Mouse (Mus musculus): ENCODE measurements around the gene Ldlrap1. TPM values are rescaled to one million over a fixed set of nuclear protein-coding genes. Genes with fewer than 3 reads are reported as not detected.

Ldlrap1 gene
- polyA plus RNA-seq, 1 experiment from 2014 or later = 16.5 TPM

DNA sequence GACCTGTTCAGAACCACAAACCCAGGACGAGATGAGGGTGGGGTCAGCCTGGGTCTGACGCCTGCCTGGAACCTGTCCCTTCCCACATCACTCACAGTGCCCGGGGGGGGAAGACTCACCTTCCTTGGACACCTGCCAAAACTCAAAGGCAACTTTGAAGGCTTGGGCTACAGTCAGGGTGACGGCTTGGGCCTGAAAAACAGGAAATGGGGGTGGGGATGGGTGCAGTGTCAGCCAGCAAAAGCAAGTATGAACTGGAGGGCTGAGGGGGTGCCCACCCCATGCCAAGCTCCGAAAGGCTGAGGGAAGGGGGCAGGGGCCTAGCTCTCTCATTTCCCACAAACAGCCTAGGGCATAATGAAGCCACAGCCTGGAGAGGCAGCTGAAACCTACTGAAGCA, 17.6 kb downstream of the Ldlrap1 start:
- ATAC-seq (ENCODE audit: insufficient number of reproducible peaks, low FRiP score) = no peak
- H3K27ac ChIP-seq (ENCODE audit: poor library complexity, severe bottlenecking) = no peak overlapping the region

DNA sequence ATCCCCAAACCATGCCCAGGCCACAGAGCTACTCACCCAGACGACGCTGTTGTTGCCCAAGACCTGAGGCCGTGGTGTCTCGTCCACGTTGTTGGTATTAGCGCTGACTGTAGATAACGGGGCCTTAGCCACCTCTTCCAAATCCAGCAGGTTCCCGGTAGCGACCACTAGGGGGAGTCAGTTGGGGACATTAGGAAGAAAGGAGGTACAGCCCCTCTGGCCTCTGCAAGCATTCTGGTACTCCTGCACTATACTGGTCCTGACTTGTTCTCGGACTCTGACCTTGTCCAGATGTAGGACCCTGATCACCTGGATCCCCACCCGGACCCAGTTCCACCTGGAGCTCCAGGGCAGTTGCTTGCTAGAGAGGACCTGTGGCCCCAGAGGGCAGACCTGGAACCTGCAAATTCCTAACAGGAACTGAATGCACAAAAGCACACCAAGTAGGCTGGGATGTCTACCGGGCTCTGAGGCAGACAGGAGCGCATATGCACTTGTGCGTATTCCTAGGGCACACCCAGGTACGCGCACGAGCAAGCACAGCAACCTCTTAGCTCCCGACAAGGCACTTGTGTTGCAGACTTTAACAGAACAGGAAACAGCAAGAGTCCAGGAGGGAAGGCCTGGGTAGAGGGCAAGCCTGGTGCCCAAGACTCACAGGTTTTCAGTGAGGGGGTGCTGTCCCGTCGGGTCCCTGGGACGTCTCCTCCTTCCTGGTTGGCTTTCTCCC, 18.4 kb downstream of the Ldlrap1 start:
- H3K4me2 ChIP-seq = no peak overlapping the region
- WGBS = 65% methylated on average over 21 of the region's 21 CpGs
- peaks cover 50% of the 10 kb centered on the region for H3K36me3 ChIP-seq
- H3K27ac ChIP-seq (ENCODE audit: poor library complexity, severe bottlenecking) = no peak overlapping the region
- peaks cover 41% of the 10 kb centered on the region for H3K4me1 ChIP-seq (replicated peaks)
- ATAC-seq (ENCODE audit: insufficient number of reproducible peaks, low FRiP score) = no peak
- H3K27me3 ChIP-seq (replicated peaks) = no peaks in the 10 kb centered on the region
- H3K9me3 ChIP-seq (replicated peaks) = no peaks in the 10 kb centered on the region
- no peak overlapping the region for H3K4me3 ChIP-seq
- H3K9ac ChIP-seq = no peak overlapping the region

More for the DNA sequence above, 17.6 kb downstream of the Ldlrap1 start:
- peaks cover 47% of the 10 kb centered on the region for H3K4me1 ChIP-seq (replicated peaks)
- H3K9me3 ChIP-seq (replicated peaks) = no peaks in the 10 kb centered on the region
- H3K9ac ChIP-seq = no peak overlapping the region
- no peak overlapping the region for H3K4me2 ChIP-seq
- H3K36me3 ChIP-seq = peaks cover 44% of the 10 kb centered on the region
- no peaks in the 10 kb centered on the region for H3K27me3 ChIP-seq (replicated peaks)
- WGBS = 61% methylated on average over 5 of the region's 5 CpGs
- no peak overlapping the region for H3K4me3 ChIP-seq

DNA sequence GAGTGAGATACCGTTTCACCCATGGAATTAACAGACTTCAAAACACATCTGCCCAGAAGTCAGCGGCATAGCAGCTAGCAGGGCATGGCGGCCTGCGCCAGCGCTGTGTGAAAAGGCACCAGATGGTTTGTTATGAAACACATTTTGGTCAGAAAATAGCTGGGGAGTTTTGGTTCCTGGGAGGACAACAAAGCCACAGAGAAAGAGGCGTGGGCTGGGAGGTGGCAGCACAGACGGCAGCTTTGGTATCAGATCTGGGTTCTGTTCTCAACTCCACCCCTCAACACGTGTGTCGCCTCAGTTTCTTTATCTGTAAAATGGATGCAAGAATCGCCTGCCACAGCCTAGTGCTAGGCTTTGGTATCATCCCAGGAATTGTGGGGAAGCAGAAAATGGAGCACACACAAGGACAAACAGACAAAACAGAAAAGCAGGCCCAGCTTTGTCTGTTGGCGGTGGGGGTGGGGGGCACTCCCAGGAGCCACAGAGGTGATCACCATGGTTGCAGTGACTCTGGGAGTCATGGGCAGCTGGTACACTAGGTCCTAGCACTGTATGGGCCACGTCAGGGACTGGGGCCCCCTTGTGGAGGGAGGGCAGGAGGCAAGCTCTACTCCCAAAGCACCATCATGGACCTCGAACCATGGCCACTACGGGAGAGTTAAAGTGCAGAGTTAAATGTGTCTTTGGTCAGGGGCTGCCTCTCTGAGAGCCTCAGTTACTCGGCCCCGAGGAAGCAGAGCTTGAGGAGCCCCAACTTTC, 21.7 kb downstream of the Ldlrap1 start:
- no peaks in the 10 kb centered on the region for H3K9me3 ChIP-seq (replicated peaks)
- H3K27me3 ChIP-seq (replicated peaks) = no peaks in the 10 kb centered on the region
- no peak for ATAC-seq (ENCODE audit: insufficient number of reproducible peaks, low FRiP score)
- H3K4me1 ChIP-seq (replicated peaks) = peaks cover 36% of the 10 kb centered on the region
- no peak overlapping the region for H3K4me2 ChIP-seq
- peaks cover 58% of the 10 kb centered on the region for H3K36me3 ChIP-seq
- H3K9ac ChIP-seq = no peak overlapping the region
- WGBS = 80% methylated on average over 16 of the region's 16 CpGs
- no peak overlapping the region for H3K4me3 ChIP-seq
- H3K27ac ChIP-seq (ENCODE audit: poor library complexity, severe bottlenecking) = no peak overlapping the region

DNA sequence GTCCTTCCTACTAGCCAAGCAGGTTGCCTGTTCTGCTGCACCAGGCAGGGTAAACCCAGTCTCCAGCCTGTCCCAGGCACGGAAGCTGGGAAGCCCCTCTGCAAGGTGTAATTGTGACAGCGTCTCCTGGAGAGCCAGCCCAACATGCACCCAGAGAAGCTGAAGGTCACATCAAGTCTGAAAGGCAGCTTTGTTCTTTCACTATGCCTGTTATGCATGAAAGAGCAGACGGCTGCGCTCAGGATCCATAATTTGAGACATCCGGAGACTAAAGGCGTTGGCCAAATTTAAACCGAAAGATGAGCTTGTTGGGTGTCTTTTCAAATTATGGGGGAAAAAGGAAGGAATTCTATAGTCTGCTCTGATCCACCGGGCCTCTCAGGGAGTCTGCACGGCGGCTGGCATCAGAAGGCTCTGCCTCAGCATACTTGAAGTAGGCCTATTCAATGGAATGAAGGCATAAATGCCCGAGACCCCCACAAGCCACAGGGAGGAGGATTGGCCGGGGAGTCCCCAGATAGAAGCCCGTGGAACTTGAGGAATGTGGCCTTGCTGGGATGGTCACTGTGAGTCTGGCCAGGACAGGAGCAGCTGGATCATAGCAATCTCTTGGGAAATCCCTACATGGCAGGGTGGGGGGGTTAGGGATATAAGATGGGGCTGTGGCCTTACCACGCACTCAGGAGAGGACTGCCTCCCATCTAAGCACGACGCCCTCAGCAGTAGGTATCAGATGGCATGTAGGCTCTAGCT, 23.8 kb downstream of the Ldlrap1 start:
- H3K27ac ChIP-seq (ENCODE audit: poor library complexity, severe bottlenecking) = no peak overlapping the region
- peaks cover 26% of the 10 kb centered on the region for H3K4me1 ChIP-seq (replicated peaks)
- no peak overlapping the region for H3K9ac ChIP-seq
- H3K36me3 ChIP-seq = peaks cover 51% of the 10 kb centered on the region
- no peak overlapping the region for H3K4me2 ChIP-seq
- no peaks in the 10 kb centered on the region for H3K9me3 ChIP-seq (replicated peaks)
- no peaks in the 10 kb centered on the region for H3K27me3 ChIP-seq (replicated peaks)
- 55% methylated on average over 16 of the region's 16 CpGs for WGBS
- no peak overlapping the region for H3K4me3 ChIP-seq
- no peak for ATAC-seq (ENCODE audit: insufficient number of reproducible peaks, low FRiP score)

DNA sequence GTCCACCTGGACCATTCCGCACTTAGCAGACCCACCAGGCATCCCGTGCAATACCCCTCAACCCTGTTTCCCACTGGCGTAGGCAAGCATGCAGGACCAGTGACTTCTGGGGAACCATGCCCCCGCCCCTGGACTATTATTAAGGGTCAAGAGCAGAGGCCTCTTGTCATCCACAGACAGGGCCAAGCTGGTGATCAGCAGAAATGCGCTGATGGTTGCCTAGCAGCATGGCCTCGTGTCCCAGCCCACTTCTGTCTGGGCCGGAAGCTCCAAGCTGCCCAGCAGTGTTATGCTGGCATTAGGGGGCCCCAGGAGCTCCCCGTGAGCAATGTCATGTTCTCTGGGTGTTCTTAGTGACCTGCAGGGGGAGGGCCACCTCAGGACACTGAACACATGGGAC, 25.9 kb downstream of the Ldlrap1 start:
- H3K27me3 ChIP-seq (replicated peaks) = no peaks in the 10 kb centered on the region
- no peaks in the 10 kb centered on the region for H3K9me3 ChIP-seq (replicated peaks)
- H3K27ac ChIP-seq (ENCODE audit: poor library complexity, severe bottlenecking) = no peak overlapping the region
- no peak overlapping the region for H3K4me2 ChIP-seq
- WGBS = 71% methylated on average over 8 of the region's 8 CpGs
- no peak for ATAC-seq (ENCODE audit: insufficient number of reproducible peaks, low FRiP score)
- H3K4me1 ChIP-seq (replicated peaks) = peaks cover 26% of the 10 kb centered on the region
- peak overlapping the region; percentile 5; the same call in 1 of the 2 replicates for H3K9ac ChIP-seq
- H3K36me3 ChIP-seq = peaks cover 30% of the 10 kb centered on the region
- no peak overlapping the region for H3K4me3 ChIP-seq

DNA sequence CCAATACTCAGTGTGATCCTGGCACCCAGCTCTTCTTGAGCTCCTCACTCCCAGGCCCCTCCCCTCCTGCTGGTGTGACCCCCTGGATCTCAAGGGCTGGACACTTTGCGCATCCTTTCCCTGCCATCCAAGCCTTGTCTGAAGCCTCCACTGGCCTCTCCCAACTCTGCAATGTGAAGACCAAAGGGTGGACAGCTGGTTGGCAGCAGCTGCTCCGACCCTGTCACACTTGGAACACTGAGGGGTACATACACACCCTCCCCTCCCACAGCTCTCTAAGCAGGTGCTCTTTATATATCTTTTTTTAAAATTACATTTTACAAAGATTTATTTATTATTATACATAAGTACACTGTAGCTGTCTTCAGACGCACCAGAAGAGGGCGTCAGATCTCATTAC, 27.6 kb downstream of the Ldlrap1 start:
- Histone ChIP-seq H3K4me1 (replicated peaks) (peaks cover 26% of the 10 kb centered on the region), H3K9ac (no peak overlapping the region), H3K4me3 (no peak overlapping the region), H3K27me3 (replicated peaks) (no peaks in the 10 kb centered on the region), H3K9me3 (replicated peaks) (no peaks in the 10 kb centered on the region), H3K4me2 (no peak overlapping the region), H3K36me3 (peaks cover 13% of the 10 kb centered on the region; the same call in 1 of the 2 replicates), H3K27ac (ENCODE audit: poor library complexity, severe bottlenecking) (no peak overlapping the region)
- no peak for ATAC-seq (ENCODE audit: insufficient number of reproducible peaks, low FRiP score)
- WGBS = 91% methylated on average over 4 of the region's 4 CpGs

DNA sequence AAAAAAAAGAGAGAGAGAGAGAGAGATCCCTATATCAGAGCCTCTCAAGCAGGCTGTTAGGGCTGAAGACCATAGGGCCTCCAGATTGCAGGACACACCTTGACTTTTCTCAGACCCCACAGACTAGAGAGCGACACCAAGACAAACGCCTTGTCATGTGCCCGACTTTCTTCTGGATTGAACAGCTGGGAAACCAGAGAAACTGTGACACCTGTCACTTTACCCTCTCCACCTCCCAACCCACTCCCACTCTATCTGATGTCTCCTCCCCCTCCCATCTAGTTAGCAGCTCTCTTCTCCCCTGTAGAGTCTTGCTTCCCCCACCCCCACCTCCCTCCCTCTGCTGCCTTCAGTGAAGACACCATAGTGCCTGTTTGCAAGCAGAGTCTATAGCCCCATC, 28.3 kb downstream of the Ldlrap1 start:
- ATAC-seq (ENCODE audit: insufficient number of reproducible peaks, low FRiP score) = no peak
- WGBS = 75% methylated on average over 3 of the region's 3 CpGs
- H3K9me3 ChIP-seq (replicated peaks) = no peaks in the 10 kb centered on the region
- H3K27me3 ChIP-seq (replicated peaks) = no peaks in the 10 kb centered on the region
- H3K36me3 ChIP-seq = peaks cover 7% of the 10 kb centered on the region; the same call in 1 of the 2 replicates
- H3K4me3 ChIP-seq = no peak overlapping the region
- no peak overlapping the region for H3K9ac ChIP-seq
- H3K4me1 ChIP-seq (replicated peaks) = peaks cover 31% of the 10 kb centered on the region
- H3K27ac ChIP-seq (ENCODE audit: poor library complexity, severe bottlenecking) = no peak overlapping the region
- H3K4me2 ChIP-seq = no peak overlapping the region

DNA sequence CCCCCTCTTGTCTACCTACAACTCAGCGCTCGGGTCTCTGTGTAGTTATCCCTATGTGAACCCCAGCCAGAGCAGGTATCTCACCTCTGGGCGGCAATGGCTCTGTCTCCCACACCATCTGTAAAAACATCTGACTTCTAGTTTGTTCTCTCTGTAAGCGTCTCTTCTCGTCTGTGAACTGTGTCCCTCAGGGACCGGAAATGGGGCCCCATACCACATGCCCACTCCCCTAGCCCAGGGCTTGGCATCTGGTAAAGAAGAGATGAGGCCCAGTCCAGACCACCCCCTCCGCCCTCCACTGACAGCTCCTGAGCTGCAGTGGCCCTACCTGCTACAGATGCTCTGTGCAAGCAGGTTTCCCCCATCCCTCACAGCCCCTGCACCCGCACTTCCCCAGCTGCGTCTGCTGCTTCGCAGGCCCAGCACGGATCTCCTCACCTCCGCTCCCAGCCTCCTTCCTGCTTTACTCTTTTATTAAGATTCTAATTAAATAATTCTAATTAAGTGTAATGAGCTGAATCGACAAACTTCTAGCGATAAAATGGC, 30.4 kb downstream of the Ldlrap1 start:
- Histone ChIP-seq H3K27me3 (replicated peaks) (no peaks in the 10 kb centered on the region; the same call in 1 of the 2 replicates), H3K4me2 (no peak overlapping the region), H3K4me1 (replicated peaks) (peaks cover 21% of the 10 kb centered on the region), H3K9ac (no peak overlapping the region), H3K9me3 (replicated peaks) (no peaks in the 10 kb centered on the region), H3K4me3 (no peak overlapping the region), H3K36me3 (peaks cover 2% of the 10 kb centered on the region; the same call in 1 of the 2 replicates), H3K27ac (ENCODE audit: poor library complexity, severe bottlenecking) (no peak overlapping the region)
- ATAC-seq (ENCODE audit: insufficient number of reproducible peaks, low FRiP score) = no peak
- 70% methylated on average over 14 of the region's 14 CpGs for WGBS

DNA sequence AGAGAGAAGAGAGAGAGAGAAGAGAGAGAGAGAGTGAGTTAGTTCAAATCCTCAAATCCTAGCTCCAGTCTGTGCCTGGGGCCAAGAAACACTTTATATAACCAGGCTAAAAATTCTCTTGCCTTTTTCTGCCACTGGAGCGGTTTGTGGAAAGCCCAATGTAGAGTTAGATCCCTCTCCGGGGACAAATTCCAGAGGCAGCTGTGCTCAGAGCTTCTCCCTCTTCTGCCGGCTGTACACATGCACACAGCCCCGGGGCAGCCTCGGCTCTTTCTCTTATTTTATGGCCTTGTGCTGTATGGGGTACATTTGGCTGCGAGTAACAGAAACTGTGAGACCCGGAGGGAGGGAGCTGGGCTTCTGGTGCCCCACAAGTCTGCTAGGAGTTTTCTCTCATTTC, 31.7 kb downstream of the Ldlrap1 start:
- Histone ChIP-seq H3K4me1 (replicated peaks) (peaks cover 14% of the 10 kb centered on the region), H3K27me3 (replicated peaks) (no peaks in the 10 kb centered on the region; the same call in 1 of the 2 replicates), H3K9ac (no peak overlapping the region), H3K9me3 (replicated peaks) (no peaks in the 10 kb centered on the region), H3K27ac (ENCODE audit: poor library complexity, severe bottlenecking) (no peak overlapping the region), H3K4me2 (no peak overlapping the region), H3K4me3 (no peak overlapping the region), H3K36me3 (no peaks in the 10 kb centered on the region)
- WGBS = 70% methylated on average over 7 of the region's 7 CpGs
- ATAC-seq (ENCODE audit: insufficient number of reproducible peaks, low FRiP score) = no peak

DNA sequence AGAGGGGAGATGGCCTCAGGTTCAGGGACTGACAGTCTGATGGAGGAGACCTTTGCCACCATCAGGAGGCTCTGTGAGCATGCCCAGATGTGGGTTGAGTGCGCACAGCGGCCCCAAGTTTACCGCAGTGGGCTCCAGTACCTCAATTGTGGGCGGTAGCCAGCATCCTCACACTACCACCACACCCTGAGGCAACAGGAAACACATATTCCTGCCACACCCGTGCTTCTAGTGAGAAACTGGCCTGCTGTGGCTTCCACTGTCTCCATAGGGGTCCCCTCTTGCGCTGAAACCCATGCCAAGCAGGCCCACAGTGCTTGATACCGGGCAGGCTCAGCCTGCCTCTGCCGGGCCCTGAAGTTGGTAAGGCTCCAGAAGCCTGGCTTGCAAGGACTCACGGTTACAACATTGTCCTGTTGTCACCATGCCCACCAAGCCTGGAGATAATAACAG, 33.2 kb downstream of the Ldlrap1 start:
- Histone ChIP-seq H3K4me3 (no peak overlapping the region), H3K4me1 (replicated peaks) (peaks cover 26% of the 10 kb centered on the region), H3K27ac (ENCODE audit: poor library complexity, severe bottlenecking) (no peak overlapping the region), H3K4me2 (peak overlapping the region; percentile 43; the same call in 1 of the 2 replicates), H3K9ac (no peak overlapping the region), H3K36me3 (no peaks in the 10 kb centered on the region), H3K27me3 (replicated peaks) (no peaks in the 10 kb centered on the region; the same call in 1 of the 2 replicates), H3K9me3 (replicated peaks) (no peaks in the 10 kb centered on the region)
- peak; percentile 27; the same call in 1 of the 2 replicates for ATAC-seq (ENCODE audit: insufficient number of reproducible peaks, low FRiP score)
- 38% methylated on average over 9 of the region's 9 CpGs for WGBS
